In the genomic region with DNA sequence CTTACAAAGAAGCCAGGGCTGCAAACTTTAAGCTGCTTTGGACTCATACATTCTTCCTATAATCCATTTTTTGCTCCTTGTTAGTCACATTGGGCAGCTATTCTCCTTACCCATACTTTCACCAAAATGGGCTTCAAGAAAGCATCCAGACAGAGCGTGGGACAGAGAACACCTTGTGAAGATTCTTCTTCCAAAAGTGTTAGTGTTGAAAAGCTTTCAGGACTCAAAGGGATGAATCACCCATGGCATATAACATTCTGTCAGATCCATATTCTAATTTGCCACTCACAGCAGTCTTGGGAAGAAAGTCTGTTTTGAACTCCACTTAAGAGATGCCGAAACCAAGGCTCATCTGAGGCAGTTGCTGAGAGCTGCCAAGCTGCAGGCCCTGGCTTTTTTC, we compare ENCODE assay signal across 10 mouse cellular contexts.
"Had no signal": no experiment of that assay in that cellular context is flagged by ENCODE, and none has a peak within 500 bp of the region (broad histone marks: within the 10 kb centered on the region; RNA-seq: fewer than 3 reads in every experiment).

No protein-coding gene starts in this region.

- ATAC-seq: intestine, embryonic 15.5 days; liver, embryonic 12.5 days; midbrain, embryonic 15.5 days had no signal

- DNase-seq: kidney, adult 18-20 months; kidney, postnatal 10 days; kidney, postnatal 4 days; lung, embryonic 14.5 days; lung, postnatal 10 days; thymus, adult 18-20 months; thymus, postnatal 14 days had no signal
